24 mouse cellular contexts compared by ENCODE assay signal in the genomic region with DNA sequence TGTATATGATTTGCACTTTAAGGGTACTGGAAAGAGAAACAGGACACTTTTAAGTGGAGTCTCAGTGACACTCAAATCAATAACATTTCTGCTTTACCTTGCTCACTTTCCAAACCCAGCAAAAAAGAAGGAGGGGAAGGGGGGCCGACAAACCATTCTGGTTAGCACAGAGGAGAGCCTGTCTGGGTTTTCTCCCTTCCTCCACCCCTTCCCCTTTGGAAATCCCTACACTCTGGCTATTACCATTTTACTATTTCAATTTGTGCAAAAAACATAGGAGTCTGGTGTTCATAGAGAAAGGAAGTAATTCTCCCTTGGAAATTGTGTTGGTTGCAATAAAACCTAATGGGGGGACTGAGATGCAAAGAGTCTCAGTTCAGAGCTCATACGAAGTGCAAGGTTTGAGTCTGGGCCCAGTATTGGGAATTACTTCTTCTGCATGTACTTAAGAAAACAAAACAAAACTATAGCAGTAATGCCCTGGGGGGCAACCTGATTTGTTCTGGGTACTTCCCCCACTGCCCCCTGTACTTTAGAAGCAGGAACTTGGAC. TPM values are rescaled to one million over a fixed set of nuclear protein-coding genes. Genes with fewer than 3 reads are reported as not detected.
A peak's percentile ranks its signal among the peaks of the same experiment; 100 is the strongest.
DNase-seq lines count a peak whose midpoint lies in the region; ATAC-seq and TF ChIP-seq lines count a peak whose summit lies in the region.
"Had no signal": no experiment of that assay in that cellular context is flagged by ENCODE, and none has a peak within 500 bp of the region (broad histone marks: within the 10 kb centered on the region; RNA-seq: fewer than 3 reads in every experiment).

No protein-coding gene starts in this region.

- dilution Hi-C loops in CH12.LX (cut with MboI; ENCODE audit: extremely low pct_ligation_motif_present, extremely low pct_unique_long_range_greater_than_20kb, low sequenced_read_pairs) = no loop called here

- no peak for TF ChIP-seq RAD21 in CH12.LX (IDR thresholded peaks at IDR 0.05; ENCODE audit: low read depth, low read length)

- no peaks in the 10 kb centered on the region; the same call in 1 of the 2 replicates for H3K36me3 ChIP-seq in limb, embryonic 11.5 days (ENCODE audit: control insufficient read depth, insufficient read depth, low read length)
- no peaks in the 10 kb centered on the region for H3K36me3 ChIP-seq in limb, embryonic 10.5 days
- H3K36me3 ChIP-seq in CH12.LX (replicated peaks in 1 of 2; ENCODE audit: control insufficient read depth in 1 of 2, insufficient read depth in 1 of 2, low read length in 1 of 2) = no peaks in the 10 kb centered on the region
- no peaks in the 10 kb centered on the region for H3K36me3 ChIP-seq in limb, embryonic 12.5 days
- H3K36me3 ChIP-seq in limb, embryonic 15.5 days = no peaks in the 10 kb centered on the region
- H3K36me3 ChIP-seq in hindbrain, embryonic 16.5 days (ENCODE audit: control insufficient read depth, insufficient read depth, low read length) = no peaks in the 10 kb centered on the region
- H3K36me3 ChIP-seq: embryonic facial prominence, embryonic 12.5 days; embryonic facial prominence, embryonic 15.5 days; heart, embryonic 12.5 days; heart, embryonic 15.5 days had no signal

- no peak for DNase-seq in limb, embryonic 11.5 days (ENCODE audit: low spot score)
- DNase-seq in limb, embryonic 10.5 days (ENCODE audit: low spot score) = no peak
- peak; percentile 32 for DNase-seq in CH12.LX (ENCODE audit: extremely low read depth)
- DNase-seq: adrenal gland, adult 8-10 months; adrenal gland, postnatal 36 days; cerebellum, adult 18-20 months; cerebellum, adult 9-10 months; cerebellum, postnatal 25 days; forebrain, postnatal 0 days; heart, adult 18-20 months; heart, postnatal 10 days; heart, postnatal 36 days had no signal

- no peak for TF ChIP-seq EP300 in CH12.LX (IDR thresholded peaks at IDR 0.05; ENCODE audit: low read length)

- H3K4me1 ChIP-seq in limb, embryonic 11.5 days (ENCODE audit: control insufficient read depth, insufficient read depth, low read length) = peaks cover 11% of the 10 kb centered on the region; the same call in 1 of the 2 replicates
- H3K4me1 ChIP-seq in limb, embryonic 10.5 days = peaks cover 47% of the 10 kb centered on the region
- H3K4me1 ChIP-seq in CH12.LX (ENCODE audit: control insufficient read depth in 1 of 2, insufficient read depth in 2 of 2) = peaks cover 13 to 30% of the 10 kb centered on the region in 2 experiments
- H3K4me1 ChIP-seq in limb, embryonic 12.5 days (replicated peaks) = peaks cover 50% of the 10 kb centered on the region
- H3K4me1 ChIP-seq in limb, embryonic 15.5 days = peaks cover 29% of the 10 kb centered on the region
- H3K4me1 ChIP-seq in hindbrain, embryonic 16.5 days (ENCODE audit: control insufficient read depth, insufficient read depth, low read depth, low read length) = peaks cover 6% of the 10 kb centered on the region

- H3K9ac ChIP-seq in limb, embryonic 11.5 days (ENCODE audit: low read length) = no peak overlapping the region
- no peak overlapping the region for H3K9ac ChIP-seq in CH12.LX (ENCODE audit: insufficient read depth, low read depth)
- H3K9ac ChIP-seq in limb, embryonic 12.5 days (replicated peaks) = no peak overlapping the region
- H3K9ac ChIP-seq in limb, embryonic 15.5 days = no peak overlapping the region
- no peak overlapping the region for H3K9ac ChIP-seq in hindbrain, embryonic 16.5 days (ENCODE audit: low read depth, low read length)
- H3K9ac ChIP-seq: embryonic facial prominence, embryonic 12.5 days; embryonic facial prominence, embryonic 15.5 days; forebrain, postnatal 0 days; heart, embryonic 12.5 days; heart, embryonic 15.5 days; hindbrain, embryonic 14.5 days had no signal

- 0 out of 2 replicates have a peak overlapping the region, but pooled peaks have one; percentile 26 for H3K27ac ChIP-seq in limb, embryonic 11.5 days (replicated peaks; ENCODE audit: low read depth, low read length)
- H3K27ac ChIP-seq in limb, embryonic 10.5 days = no peak overlapping the region
- H3K27ac ChIP-seq in CH12.LX (ENCODE audit: insufficient read depth, low read depth) = no peak overlapping the region
- H3K27ac ChIP-seq in limb, embryonic 12.5 days = peak overlapping the region; percentile 83
- no peak overlapping the region for H3K27ac ChIP-seq in limb, embryonic 15.5 days
- no peak overlapping the region for H3K27ac ChIP-seq in hindbrain, embryonic 16.5 days (ENCODE audit: low read depth, low read length)
- H3K27ac ChIP-seq: embryonic facial prominence, embryonic 12.5 days; embryonic facial prominence, embryonic 15.5 days; gastrocnemius, adult 2 months; heart, embryonic 15.5 days; hindbrain, embryonic 14.5 days had no signal

- H3K27me3 ChIP-seq in limb, embryonic 11.5 days (ENCODE audit: control insufficient read depth, insufficient read depth, low read length) = no peaks in the 10 kb centered on the region
- no peaks in the 10 kb centered on the region for H3K27me3 ChIP-seq in limb, embryonic 10.5 days (ENCODE audit: low read depth, poor library complexity, severe bottlenecking)
- H3K27me3 ChIP-seq in CH12.LX (replicated peaks) = no peaks in the 10 kb centered on the region
- H3K27me3 ChIP-seq in limb, embryonic 12.5 days = no peaks in the 10 kb centered on the region; the same call in 1 of the 2 replicates
- H3K27me3 ChIP-seq in limb, embryonic 15.5 days = no peaks in the 10 kb centered on the region
- no peaks in the 10 kb centered on the region; the same call in 1 of the 2 replicates for H3K27me3 ChIP-seq in hindbrain, embryonic 16.5 days (replicated peaks; ENCODE audit: control insufficient read depth, insufficient read depth, low read length)
- H3K27me3 ChIP-seq: embryonic facial prominence, embryonic 12.5 days; embryonic facial prominence, embryonic 15.5 days; heart, embryonic 12.5 days; heart, embryonic 15.5 days had no signal

- no peak overlapping the region for H3K4me3 ChIP-seq in limb, embryonic 11.5 days (ENCODE audit: low read depth, low read length)
- H3K4me3 ChIP-seq in limb, embryonic 10.5 days = no peak overlapping the region
- H3K4me3 ChIP-seq in CH12.LX (replicated peaks in 1 of 3; ENCODE audit: low read depth in 2 of 3, low read length in 2 of 3, poor library complexity in 1 of 3) = no peak overlapping the region
- H3K4me3 ChIP-seq in limb, embryonic 12.5 days (replicated peaks) = no peak overlapping the region
- H3K4me3 ChIP-seq in limb, embryonic 15.5 days = no peak overlapping the region
- H3K4me3 ChIP-seq in hindbrain, embryonic 16.5 days (ENCODE audit: low read length) = no peak overlapping the region
- H3K4me3 ChIP-seq: embryonic facial prominence, embryonic 12.5 days; embryonic facial prominence, embryonic 15.5 days; gastrocnemius, adult 2 months; heart, embryonic 12.5 days; heart, embryonic 15.5 days had no signal

- ATAC-seq in limb, embryonic 11.5 days (ENCODE audit: insufficient number of reproducible peaks, low FRiP score, low TSS enrichment, low read depth) = no peak
- peak; percentile 61 for ATAC-seq in limb, embryonic 12.5 days (ENCODE audit: insufficient number of reproducible peaks, insufficient read depth, low FRiP score, low TSS enrichment, low read depth)
- peak; percentile 56; the same call in 1 of the 2 replicates for ATAC-seq in limb, embryonic 15.5 days (ENCODE audit: insufficient number of reproducible peaks, low FRiP score, low TSS enrichment, low read depth)
- ATAC-seq in hindbrain, embryonic 16.5 days = no peak
- ATAC-seq: activated CD4-positive, CD25-positive, alpha-beta regulatory T cell, adult 4 months; CD4-positive, CD25-positive, alpha-beta regulatory T cell, adult 4 months; forebrain, embryonic 14.5 days; forebrain, postnatal 0 days had no signal

- no peak for TF ChIP-seq CTCF in CH12.LX (conservative IDR thresholded peaks at IDR 0.05 in 1 of 2, IDR thresholded peaks at IDR 0.05 in 1 of 2; ENCODE audit: low read depth in 2 of 2, low read length in 2 of 2)

- no peak for TF ChIP-seq POLR2A in CH12.LX (IDR thresholded peaks at IDR 0.05; ENCODE audit: low read depth, low read length)

- in situ Hi-C loops in CH12.LX (cut with MboI; ENCODE audit: low pct_ligation_motif_present, low pct_unique_long_range_greater_than_20kb, low sequenced_read_pairs) = no loop called here

- no peak overlapping the region for H3K4me2 ChIP-seq in limb, embryonic 11.5 days (ENCODE audit: low read depth, severe bottlenecking)
- H3K4me2 ChIP-seq in CH12.LX (ENCODE audit: insufficient read depth, low read depth, poor library complexity, severe bottlenecking) = peak overlapping the region; percentile 67
- peak overlapping the region; percentile 73 for H3K4me2 ChIP-seq in limb, embryonic 12.5 days
- H3K4me2 ChIP-seq in limb, embryonic 15.5 days = no peak overlapping the region
- no peak overlapping the region for H3K4me2 ChIP-seq in hindbrain, embryonic 16.5 days (ENCODE audit: low read length)
- H3K4me2 ChIP-seq: embryonic facial prominence, embryonic 12.5 days; embryonic facial prominence, embryonic 15.5 days; heart, embryonic 12.5 days; heart, embryonic 15.5 days; hindbrain, embryonic 14.5 days had no signal

- H3K79me2 ChIP-seq in CH12.LX (replicated peaks; ENCODE audit: control insufficient read depth, extremely low read depth, insufficient read depth, poor library complexity, severe bottlenecking) = peaks cover 4% of the 10 kb centered on the region

- WGBS in limb, embryonic 11.5 days = 26% methylated on average over 2 of the region's 2 CpGs
- 67% methylated on average over 2 of the region's 2 CpGs for WGBS in limb, embryonic 10.5 days
- 19% methylated on average over 2 of the region's 2 CpGs for WGBS in limb, embryonic 12.5 days
- WGBS in limb, embryonic 15.5 days = 31% methylated on average over 2 of the region's 2 CpGs
- WGBS in hindbrain, embryonic 16.5 days = 67% methylated on average over 2 of the region's 2 CpGs

- H3K9me3 ChIP-seq in limb, embryonic 11.5 days (ENCODE audit: control insufficient read depth, low read length) = no peaks in the 10 kb centered on the region
- H3K9me3 ChIP-seq in limb, embryonic 10.5 days (replicated peaks) = no peaks in the 10 kb centered on the region
- H3K9me3 ChIP-seq in CH12.LX (replicated peaks; ENCODE audit: low read length) = no peaks in the 10 kb centered on the region
- H3K9me3 ChIP-seq in limb, embryonic 12.5 days = no peaks in the 10 kb centered on the region
- no peaks in the 10 kb centered on the region for H3K9me3 ChIP-seq in limb, embryonic 15.5 days
- H3K9me3 ChIP-seq in hindbrain, embryonic 16.5 days (ENCODE audit: control insufficient read depth, low read length) = no peaks in the 10 kb centered on the region
- H3K9me3 ChIP-seq: embryonic facial prominence, embryonic 12.5 days; embryonic facial prominence, embryonic 15.5 days; heart, embryonic 12.5 days; heart, embryonic 15.5 days had no signal

RNA-seq across cellular contexts. Expression of gene Slc1a3, which starts 1.9 kb away (rescaled TPM):
- 24.9 and 26.3 TPM in 2 replicates for polyA plus RNA-seq in limb, embryonic 11.5 days (2014; fragmentation: Nextera tagmentation; extraction: Ambion mirVana)
- 19.9 and 24.1 TPM in 2 replicates for polyA plus RNA-seq in limb, embryonic 10.5 days (2016; fragmentation: Nextera tagmentation; extraction: Ambion mirVana)
- total RNA-seq in CH12.LX (2012; rRNA removed) = 9.9 and 12.6 TPM in 2 replicates
- total RNA-seq in CH12.LX (2014; rRNA removed) = 6.5 and 8.2 TPM in 2 replicates
- 3.7 and 4.5 TPM in 2 replicates for polyA plus RNA-seq in CH12.LX (2012; ENCODE audit: insufficient read length, low read depth)
- polyA plus RNA-seq in limb, embryonic 12.5 days (2016; fragmentation: Nextera tagmentation; extraction: Ambion mirVana) = 36.8 and 44.6 TPM in 2 replicates
- 28.4 and 33.9 TPM in 2 replicates for polyA plus RNA-seq in limb, embryonic 15.5 days (2015; fragmentation: Nextera tagmentation; extraction: Ambion mirVana)
- 256 and 264 TPM in 2 replicates for polyA plus RNA-seq in hindbrain, embryonic 16.5 days (2015; fragmentation: Nextera tagmentation; extraction: Ambion mirVana)

Comparison
In these comparisons a context has a peak if more than half of its experiments do, and no peak if none do; other contexts are left out.
1. ATAC-seq: peak in limb, embryonic 12.5 days (single experiment) and limb, embryonic 15.5 days (single experiment); none in limb, embryonic 11.5 days (single experiment) and hindbrain, embryonic 16.5 days (single experiment).
2. H3K27ac ChIP-seq: peak in limb, embryonic 11.5 days (single experiment) and limb, embryonic 12.5 days (single experiment); none in limb, embryonic 10.5 days (single experiment), CH12.LX (single experiment), limb, embryonic 15.5 days (single experiment) and hindbrain, embryonic 16.5 days (single experiment).
3. H3K4me2 ChIP-seq: peak in CH12.LX (single experiment) and limb, embryonic 12.5 days (single experiment); none in limb, embryonic 11.5 days (single experiment), limb, embryonic 15.5 days (single experiment) and hindbrain, embryonic 16.5 days (single experiment).